Mouse (Mus musculus): ENCODE measurements around the gene Tex44. TPM values are rescaled to one million over a fixed set of nuclear protein-coding genes. Genes with fewer than 3 reads are reported as not detected.
A peak's percentile ranks its signal among the peaks of the same experiment; 100 is the strongest.

Gene Tex44
- polyA plus RNA-seq, 1 experiment from 2014 or later, result not detected

DNA sequence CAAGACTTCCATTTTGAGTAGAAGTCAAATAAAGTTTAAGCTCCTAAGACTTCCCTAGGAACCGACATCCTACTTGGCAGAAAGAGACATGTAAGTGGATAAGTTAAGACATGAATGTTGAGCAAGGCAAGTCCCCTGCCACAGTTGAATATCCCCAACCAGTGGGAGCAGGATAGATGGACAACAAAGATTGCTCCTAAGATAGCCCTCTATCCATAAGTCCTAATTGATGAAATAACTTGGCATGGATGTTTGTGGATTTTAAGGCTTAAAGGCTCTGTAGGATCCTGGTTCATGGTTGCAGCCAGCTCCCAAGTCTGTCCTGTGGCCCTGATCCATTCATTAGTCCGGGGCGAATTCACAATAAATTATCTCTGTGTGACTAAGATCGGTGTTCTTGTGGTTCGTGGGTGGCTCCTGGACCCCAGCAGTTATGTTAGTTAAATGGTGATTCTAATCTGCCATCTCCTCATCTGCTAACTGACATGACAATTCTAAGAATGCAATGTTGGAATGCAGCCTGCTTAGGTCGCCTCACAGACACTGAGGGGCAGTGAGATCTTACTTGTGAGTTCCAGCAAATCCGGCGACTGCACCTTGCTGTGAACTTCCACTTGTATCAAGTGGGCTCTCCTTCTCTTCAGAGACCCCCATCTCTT, 25.9 kb upstream of the Tex44 start:
- ATAC-seq (ENCODE audit: low FRiP score, low read depth), result no peak
- Histone ChIP-seq H3K4me2 (no peak overlapping the region), H3K27ac (replicated peaks) (no peak overlapping the region), H3K4me3 (no peak overlapping the region), H3K36me3 (no peaks in the 10 kb centered on the region), H3K27me3 (no peaks in the 10 kb centered on the region), H3K9me3 (no peaks in the 10 kb centered on the region), H3K9ac (no peak overlapping the region), H3K4me1 (replicated peaks) (no peaks in the 10 kb centered on the region)
- 86% methylated on average over 8 of the region's 8 CpGs for WGBS

DNA sequence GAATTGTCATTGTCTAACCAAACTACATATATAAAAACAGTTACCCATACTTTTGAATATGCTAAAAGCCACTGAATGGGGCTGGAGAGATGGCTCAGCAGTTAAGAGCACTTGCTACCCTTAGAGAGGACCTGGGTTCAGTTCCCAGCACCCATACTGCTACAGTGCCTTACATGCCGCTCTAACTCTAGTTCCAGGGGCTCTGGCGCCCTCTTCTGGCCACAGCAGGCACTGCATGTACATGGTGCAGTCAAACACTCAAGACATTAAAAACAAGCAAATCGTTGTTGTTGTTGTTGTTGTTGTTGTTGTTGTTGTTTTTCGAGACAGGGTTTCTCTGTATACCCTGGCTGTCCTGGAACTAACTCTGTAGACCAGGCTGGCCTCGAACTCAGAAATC, 21.3 kb upstream of the Tex44 start:
- Histone ChIP-seq H3K27ac (replicated peaks) (no peak overlapping the region), H3K9me3 (no peaks in the 10 kb centered on the region), H3K9ac (no peak overlapping the region), H3K4me2 (no peak overlapping the region), H3K4me3 (no peak overlapping the region), H3K27me3 (no peaks in the 10 kb centered on the region), H3K4me1 (replicated peaks) (no peaks in the 10 kb centered on the region), H3K36me3 (no peaks in the 10 kb centered on the region)
- WGBS, result 56% methylated on average over 5 of the region's 5 CpGs
- ATAC-seq (ENCODE audit: low FRiP score, low read depth), result no peak

DNA sequence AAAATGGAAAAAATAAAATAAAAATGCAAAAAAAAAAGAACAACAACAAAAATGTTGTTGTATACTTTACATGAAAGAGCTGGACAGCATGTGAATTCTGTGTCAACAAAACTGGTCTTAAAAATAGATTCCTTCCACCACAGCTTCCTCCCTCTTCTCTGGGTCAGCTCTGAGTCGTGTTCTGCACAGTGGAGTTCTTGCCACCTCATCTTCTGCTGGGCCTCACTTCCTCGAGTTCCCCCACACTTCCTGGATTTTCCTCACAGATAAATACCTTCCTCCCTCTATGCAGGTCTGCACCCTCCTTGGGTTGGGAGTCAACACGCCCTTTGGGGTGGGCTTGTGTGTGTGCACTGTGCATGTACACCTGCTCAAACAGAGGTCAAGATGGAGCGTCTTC, 19.8 kb upstream of the Tex44 start:
- ATAC-seq (ENCODE audit: low FRiP score, low read depth), result no peak
- H3K27me3 ChIP-seq, result no peaks in the 10 kb centered on the region
- H3K4me2 ChIP-seq, result no peak overlapping the region

DNA sequence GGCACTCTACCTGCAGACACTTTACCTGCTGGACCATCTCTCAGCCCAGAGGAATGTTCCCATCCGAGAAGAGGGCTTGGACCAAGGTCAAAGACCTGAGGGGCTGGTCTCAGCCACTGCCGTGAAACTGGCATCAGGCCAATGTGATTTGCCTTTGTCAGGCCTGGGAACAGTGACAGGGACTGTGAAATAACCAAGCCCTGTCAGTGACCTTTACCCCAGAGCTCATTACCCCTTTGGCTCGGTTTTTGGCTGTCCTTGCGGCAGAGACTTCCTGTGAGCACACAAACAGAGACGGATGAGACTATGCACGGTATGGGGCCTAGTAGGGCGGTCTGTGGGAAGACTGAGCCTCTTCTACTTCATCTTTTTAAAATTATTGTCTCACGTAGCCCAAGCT, 19.2 kb upstream of the Tex44 start:
- no peak overlapping the region for H3K9ac ChIP-seq
- H3K4me1 ChIP-seq (replicated peaks), result no peaks in the 10 kb centered on the region
- WGBS, result 56% methylated on average over 8 of the region's 8 CpGs
- ATAC-seq (ENCODE audit: low FRiP score, low read depth), result no peak
- 0 out of 2 replicates have a peak overlapping the region, but pooled peaks have one; percentile 33 for H3K27ac ChIP-seq (replicated peaks)
- H3K4me3 ChIP-seq, result no peak overlapping the region
- H3K9me3 ChIP-seq, result no peaks in the 10 kb centered on the region
- H3K27me3 ChIP-seq, result no peaks in the 10 kb centered on the region
- H3K4me2 ChIP-seq, result no peak overlapping the region
- no peaks in the 10 kb centered on the region for H3K36me3 ChIP-seq

More for the DNA sequence above, 19.8 kb upstream of the Tex44 start:
- Histone ChIP-seq H3K36me3 (no peaks in the 10 kb centered on the region), H3K4me3 (no peak overlapping the region), H3K4me1 (replicated peaks) (no peaks in the 10 kb centered on the region), H3K9ac (no peak overlapping the region), H3K27ac (replicated peaks) (0 out of 2 replicates have a peak overlapping the region, but pooled peaks have one; percentile 33), H3K9me3 (no peaks in the 10 kb centered on the region)
- WGBS, result 85% methylated on average over 4 of the region's 4 CpGs

DNA sequence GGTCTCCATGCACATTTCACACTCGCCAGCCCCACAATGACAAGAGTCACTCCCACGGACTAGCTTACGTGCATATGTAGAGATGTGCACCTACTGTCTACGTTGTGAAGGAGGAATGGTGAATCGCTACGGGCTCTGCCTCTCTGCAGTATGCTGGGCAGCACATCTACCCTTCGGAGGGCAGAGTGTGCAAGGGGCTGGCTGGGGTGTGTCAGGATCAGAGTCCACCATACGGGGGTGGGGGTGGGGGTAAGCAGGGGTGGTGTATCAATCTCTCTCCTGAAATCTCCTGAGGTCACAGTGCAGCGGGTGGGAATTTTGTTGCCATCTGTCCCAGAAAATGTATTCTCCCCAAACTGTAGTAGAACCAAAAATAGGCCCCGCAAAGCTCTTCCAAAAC, 17.6 kb upstream of the Tex44 start:
- no peak overlapping the region for H3K9ac ChIP-seq
- H3K4me3 ChIP-seq, result no peak overlapping the region
- WGBS, result 73% methylated on average over 10 of the region's 10 CpGs
- no peaks in the 10 kb centered on the region for H3K36me3 ChIP-seq
- H3K27ac ChIP-seq (replicated peaks), result no peak overlapping the region
- H3K9me3 ChIP-seq, result no peaks in the 10 kb centered on the region
- H3K27me3 ChIP-seq, result no peaks in the 10 kb centered on the region
- no peak overlapping the region for H3K4me2 ChIP-seq
- H3K4me1 ChIP-seq (replicated peaks), result no peaks in the 10 kb centered on the region
- ATAC-seq (ENCODE audit: low FRiP score, low read depth), result no peak

DNA sequence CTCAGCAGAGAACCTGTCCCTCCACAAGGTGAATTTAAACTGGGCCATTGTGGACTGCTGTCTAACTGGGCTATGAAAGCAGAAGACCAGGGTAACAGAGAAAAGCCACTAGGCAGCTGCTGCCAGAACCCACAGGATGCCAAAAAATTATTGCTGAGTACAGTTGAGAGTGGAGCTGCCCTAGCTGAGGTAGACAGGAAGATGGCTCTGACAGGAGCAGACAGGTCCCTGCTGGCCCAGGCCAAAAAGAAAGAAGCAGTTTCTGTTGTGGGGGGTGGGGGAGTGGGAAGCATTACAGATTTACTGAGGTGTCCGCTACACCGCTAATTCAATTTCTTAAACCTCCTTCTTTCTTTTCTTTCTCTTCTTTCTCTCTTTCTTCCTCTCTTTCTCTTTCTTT, 16.7 kb upstream of the Tex44 start:
- 89% methylated on average over 2 of the region's 2 CpGs for WGBS
- no peaks in the 10 kb centered on the region for H3K36me3 ChIP-seq
- no peak overlapping the region for H3K4me2 ChIP-seq
- H3K9ac ChIP-seq, result no peak overlapping the region
- H3K4me1 ChIP-seq (replicated peaks), result no peaks in the 10 kb centered on the region
- H3K4me3 ChIP-seq, result no peak overlapping the region
- H3K27me3 ChIP-seq, result no peaks in the 10 kb centered on the region
- no peaks in the 10 kb centered on the region for H3K9me3 ChIP-seq
- ATAC-seq (ENCODE audit: low FRiP score, low read depth), result no peak
- H3K27ac ChIP-seq (replicated peaks), result no peak overlapping the region

DNA sequence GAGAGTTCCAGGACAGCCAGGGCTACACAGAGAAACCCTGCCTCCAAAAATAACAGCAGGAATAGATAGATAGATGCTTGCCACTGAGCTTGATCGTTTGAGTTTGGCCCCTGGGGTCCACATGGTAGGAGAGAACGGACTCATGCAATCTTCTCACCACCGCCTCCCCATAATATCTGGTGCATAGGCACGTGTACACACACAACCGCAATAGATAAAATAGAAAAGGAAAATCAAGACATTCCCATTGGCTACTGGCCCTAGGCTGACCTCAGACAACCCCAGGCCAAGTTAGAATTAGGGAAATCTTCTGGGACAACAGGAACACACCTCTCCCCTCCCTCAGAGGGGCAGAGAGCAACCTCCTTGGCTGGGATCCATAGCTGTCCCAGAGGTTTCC, 11.4 kb upstream of the Tex44 start:
- H3K4me2 ChIP-seq, result no peak overlapping the region
- H3K4me3 ChIP-seq, result no peak overlapping the region
- no peaks in the 10 kb centered on the region for H3K4me1 ChIP-seq (replicated peaks)
- H3K27ac ChIP-seq (replicated peaks), result no peak overlapping the region
- no peaks in the 10 kb centered on the region for H3K36me3 ChIP-seq
- no peaks in the 10 kb centered on the region for H3K9me3 ChIP-seq
- H3K27me3 ChIP-seq, result no peaks in the 10 kb centered on the region
- 91% methylated on average over 5 of the region's 5 CpGs for WGBS
- H3K9ac ChIP-seq, result no peak overlapping the region
- no peak for ATAC-seq (ENCODE audit: low FRiP score, low read depth)

DNA sequence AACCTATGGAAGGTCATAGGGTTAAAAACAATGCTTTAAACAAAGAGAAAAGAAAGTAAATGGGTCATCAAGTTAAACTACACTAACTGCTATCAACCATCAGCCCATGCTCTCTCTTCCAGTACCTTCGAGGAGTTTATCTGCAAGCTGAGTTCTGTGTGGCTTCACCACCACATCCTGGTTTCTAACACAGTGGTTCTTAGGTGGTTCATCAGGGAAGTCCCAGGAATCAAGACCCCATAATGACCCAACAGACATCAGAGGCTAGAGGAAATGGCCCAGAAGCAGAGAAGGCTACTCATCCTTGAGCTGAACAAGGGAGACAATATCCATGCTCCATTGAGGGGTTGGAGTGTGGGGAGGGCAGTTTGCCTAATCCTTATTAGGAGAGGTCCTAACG, 11.0 kb upstream of the Tex44 start:
- ATAC-seq (ENCODE audit: low FRiP score, low read depth), result no peak
- H3K27me3 ChIP-seq, result no peaks in the 10 kb centered on the region
- 87% methylated on average over 2 of the region's 2 CpGs for WGBS
- H3K9ac ChIP-seq, result no peak overlapping the region
- H3K9me3 ChIP-seq, result no peaks in the 10 kb centered on the region
- H3K36me3 ChIP-seq, result no peaks in the 10 kb centered on the region
- no peaks in the 10 kb centered on the region for H3K4me1 ChIP-seq (replicated peaks)
- no peak overlapping the region for H3K27ac ChIP-seq (replicated peaks)
- no peak overlapping the region for H3K4me3 ChIP-seq
- no peak overlapping the region for H3K4me2 ChIP-seq

DNA sequence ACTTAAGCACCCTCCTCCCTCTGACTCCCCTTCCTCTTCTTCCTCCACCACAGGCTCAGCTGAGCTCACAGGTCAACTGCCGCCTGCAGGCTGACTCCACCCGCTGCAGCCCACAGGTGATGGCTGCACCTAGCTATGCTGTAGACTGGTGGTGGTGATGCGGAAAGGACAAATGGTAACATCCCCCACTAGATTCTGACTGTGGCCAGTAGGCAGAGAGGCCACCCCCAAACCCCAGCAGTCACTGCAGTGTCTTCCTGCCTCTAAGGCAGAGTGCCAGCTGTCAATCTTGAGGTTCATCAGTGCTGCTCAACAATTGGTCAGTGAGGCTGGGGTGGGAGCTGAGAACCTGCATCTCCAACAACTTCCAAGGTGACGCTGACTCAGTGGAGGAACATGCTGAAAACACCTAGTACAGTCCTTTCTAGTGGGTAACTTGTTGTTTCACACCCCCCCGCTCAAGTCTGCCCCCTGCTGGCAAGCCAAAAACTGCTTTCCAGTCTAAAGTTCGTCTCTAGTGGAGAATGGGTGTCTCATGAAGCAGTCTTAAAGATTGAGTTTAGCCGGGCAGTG, 10.4 kb upstream of the Tex44 start:
- Histone ChIP-seq H3K36me3 (no peaks in the 10 kb centered on the region), H3K4me1 (replicated peaks) (no peaks in the 10 kb centered on the region), H3K4me3 (no peak overlapping the region), H3K9me3 (no peaks in the 10 kb centered on the region), H3K4me2 (no peak overlapping the region), H3K9ac (no peak overlapping the region), H3K27ac (replicated peaks) (no peak overlapping the region), H3K27me3 (no peaks in the 10 kb centered on the region)
- ATAC-seq (ENCODE audit: low FRiP score, low read depth), result 0 out of 2 replicates have a peak, but pooled peaks have one; percentile 51
- WGBS, result 65% methylated on average over 7 of the region's 7 CpGs

DNA sequence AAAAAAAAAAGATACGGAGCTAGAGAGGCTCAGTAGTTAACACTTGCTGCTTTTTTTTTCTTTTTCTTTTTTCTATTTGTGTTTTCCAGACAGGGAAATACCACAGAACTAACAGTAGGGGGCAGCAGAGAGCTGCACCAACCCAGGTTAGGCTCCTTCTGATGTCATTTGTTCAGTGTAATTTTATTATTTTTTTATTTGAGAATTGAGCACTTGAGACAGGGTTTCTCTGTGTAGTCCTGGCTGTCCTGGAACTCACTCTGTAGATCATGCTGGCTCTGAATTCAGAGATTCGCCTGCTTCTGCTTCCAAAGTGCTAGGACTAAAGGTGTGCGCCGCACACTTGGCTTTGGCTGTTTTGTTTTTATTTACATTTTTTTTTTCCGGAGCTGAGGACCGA, 9.8 kb upstream of the Tex44 start:
- ATAC-seq (ENCODE audit: low FRiP score, low read depth), result no peak
- H3K27ac ChIP-seq (replicated peaks), result no peak overlapping the region
- H3K9me3 ChIP-seq, result no peaks in the 10 kb centered on the region
- H3K9ac ChIP-seq, result no peak overlapping the region
- H3K4me3 ChIP-seq, result no peak overlapping the region
- no peaks in the 10 kb centered on the region for H3K36me3 ChIP-seq
- no peak overlapping the region for H3K4me2 ChIP-seq
- 62% methylated on average over 6 of the region's 6 CpGs for WGBS
- H3K4me1 ChIP-seq (replicated peaks), result no peaks in the 10 kb centered on the region
- H3K27me3 ChIP-seq, result no peaks in the 10 kb centered on the region

DNA sequence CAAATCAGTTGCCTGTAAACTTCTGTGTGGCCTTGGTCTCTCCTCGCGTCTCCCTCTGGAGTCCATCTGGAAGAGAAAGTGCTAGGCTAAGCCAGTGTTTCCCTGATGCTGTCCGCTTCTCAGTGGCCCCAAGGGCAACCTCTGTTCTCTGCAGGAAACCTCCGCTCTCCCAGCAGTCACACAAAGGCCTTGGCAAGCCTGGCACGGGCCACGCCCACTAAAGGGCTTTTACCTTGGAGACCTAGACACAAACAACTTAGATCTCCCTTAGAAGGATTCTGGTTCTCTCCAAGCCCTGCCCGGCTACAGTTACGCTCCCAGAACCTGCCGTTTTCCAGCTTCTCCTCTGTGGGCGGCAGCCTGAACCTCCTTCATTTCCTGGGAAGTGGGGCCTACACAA, 5.1 kb upstream of the Tex44 start:
- no peak overlapping the region for H3K4me2 ChIP-seq

DNA sequence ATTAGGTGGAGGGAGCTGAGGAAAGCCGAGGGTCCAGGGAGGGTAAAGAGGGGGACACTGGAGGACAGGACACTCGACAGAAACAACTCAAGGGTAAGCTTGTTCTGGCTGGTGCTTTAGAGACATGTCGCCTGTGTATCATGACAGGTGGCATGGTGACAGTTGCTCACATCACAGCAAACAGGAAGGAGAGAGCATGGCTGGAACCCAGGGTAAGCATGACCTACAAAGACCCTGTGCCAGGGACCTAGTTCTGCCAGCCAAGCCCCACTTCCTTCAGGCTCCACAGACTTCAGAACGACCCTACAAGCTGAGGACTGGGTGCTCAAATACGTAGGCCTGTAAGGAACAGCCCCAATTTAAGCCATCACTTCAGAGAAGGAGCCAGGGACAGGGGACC, 2.2 kb upstream of the Tex44 start:
- no peak for ATAC-seq (ENCODE audit: low FRiP score, low read depth)
- Histone ChIP-seq H3K27me3 (no peaks in the 10 kb centered on the region), H3K4me3 (no peak overlapping the region), H3K4me2 (no peak overlapping the region), H3K9me3 (no peaks in the 10 kb centered on the region), H3K36me3 (no peaks in the 10 kb centered on the region), H3K27ac (replicated peaks) (no peak overlapping the region), H3K4me1 (replicated peaks) (peaks cover 5% of the 10 kb centered on the region; the same call in 1 of the 2 replicates), H3K9ac (no peak overlapping the region)
- 80% methylated on average over 5 of the region's 5 CpGs for WGBS

More for the DNA sequence above, 5.1 kb upstream of the Tex44 start:
- WGBS, result 25% methylated on average over 10 of the region's 10 CpGs
- Histone ChIP-seq H3K27ac (replicated peaks) (no peak overlapping the region), H3K4me3 (no peak overlapping the region), H3K36me3 (no peaks in the 10 kb centered on the region), H3K27me3 (no peaks in the 10 kb centered on the region), H3K9ac (no peak overlapping the region), H3K4me1 (replicated peaks) (peaks cover 5% of the 10 kb centered on the region; the same call in 1 of the 2 replicates), H3K9me3 (no peaks in the 10 kb centered on the region)
- no peak for ATAC-seq (ENCODE audit: low FRiP score, low read depth)

DNA sequence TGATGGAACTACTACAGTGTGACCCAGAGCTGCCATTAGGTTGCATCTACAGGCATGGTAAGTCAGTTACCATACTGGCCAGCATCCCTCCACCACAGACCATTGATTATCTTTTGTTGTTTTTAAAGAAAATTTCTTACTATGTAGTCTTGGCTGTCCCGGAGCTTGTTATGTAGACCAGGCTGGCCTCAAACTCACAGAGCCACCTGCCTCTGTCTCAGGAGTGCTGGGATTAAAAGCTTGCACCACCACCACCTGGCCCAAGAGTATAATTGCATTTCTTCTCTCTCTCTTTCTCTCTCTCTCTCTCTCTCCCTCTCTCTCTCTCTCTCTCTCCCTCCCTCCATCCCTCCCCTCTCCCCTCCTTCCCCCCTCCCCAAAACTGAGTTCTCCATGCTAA, 1.8 kb upstream of the Tex44 start:
- no peak for ATAC-seq (ENCODE audit: low FRiP score, low read depth)
- WGBS, result 63% methylated on average over 1 of the region's 1 CpGs
- no peaks in the 10 kb centered on the region for H3K27me3 ChIP-seq
- H3K9ac ChIP-seq, result no peak overlapping the region
- no peak overlapping the region for H3K4me2 ChIP-seq
- H3K4me3 ChIP-seq, result no peak overlapping the region
- peaks cover 5% of the 10 kb centered on the region; the same call in 1 of the 2 replicates for H3K4me1 ChIP-seq (replicated peaks)
- H3K27ac ChIP-seq (replicated peaks), result no peak overlapping the region
- H3K9me3 ChIP-seq, result no peaks in the 10 kb centered on the region
- no peaks in the 10 kb centered on the region for H3K36me3 ChIP-seq
